ENCODE assay signal across 11 mouse cellular contexts in genomic region chr4:32365144-32365907, GRCm38 (mm10).
A peak's percentile ranks its signal among the peaks of the same experiment; 100 is the strongest.
DNase-seq lines count a peak whose midpoint lies in the region; ATAC-seq and TF ChIP-seq lines count a peak whose summit lies in the region.
"Had no signal": no experiment of that assay in that cellular context is flagged by ENCODE, and none has a peak within 500 bp of the region (broad histone marks: within the 10 kb centered on the region; RNA-seq: fewer than 3 reads in every experiment).

No protein-coding gene starts in this region.

- no peak for TF ChIP-seq EP300 in liver, postnatal 0 days (IDR thresholded peaks at IDR 0.05; ENCODE audit: low read depth)

- no peak overlapping the region for H3K27ac ChIP-seq in liver, embryonic 12.5 days
- no peak overlapping the region for H3K27ac ChIP-seq in liver, postnatal 0 days (ENCODE audit: low read depth)
- peak overlapping the region; percentile 51 for H3K27ac ChIP-seq in embryonic facial prominence, embryonic 15.5 days (replicated peaks)
- peak overlapping the region; percentile 63 for H3K27ac ChIP-seq in hindbrain, embryonic 14.5 days
- H3K27ac ChIP-seq: kidney, postnatal 0 days had no signal

- no peak for DNase-seq in liver, postnatal 0 days
- DNase-seq in hindbrain, embryonic 14.5 days (ENCODE audit: low spot score) = no peak
- peak; percentile 29 to 50 for DNase-seq in natural killer cell, adult 2 months (ENCODE audit: low spot score in 2 of 2)
- DNase-seq in gastrocnemius, postnatal 4 days (ENCODE audit: low spot score in 2 of 2) = no peak
- DNase-seq in urinary bladder, postnatal 36 days (ENCODE audit: low spot score in 2 of 2) = no peak
- no peak for DNase-seq in layer of hippocampus, adult 18-20 months (ENCODE audit: low spot score in 2 of 2)
- DNase-seq: lung, postnatal 10 days; right cerebral cortex, postnatal 25 days had no signal

- H3K9ac ChIP-seq in liver, embryonic 12.5 days = no peak overlapping the region
- no peak overlapping the region for H3K9ac ChIP-seq in liver, postnatal 0 days (replicated peaks)
- H3K9ac ChIP-seq in embryonic facial prominence, embryonic 15.5 days = no peak overlapping the region
- peak overlapping the region; percentile 2; the same call in 1 of the 2 replicates for H3K9ac ChIP-seq in hindbrain, embryonic 14.5 days

- TF ChIP-seq CTCF in liver, postnatal 0 days (IDR thresholded peaks at IDR 0.05; ENCODE audit: low read depth) = no peak

- peaks cover 17% of the 10 kb centered on the region; the same call in 1 of the 2 replicates for H3K27me3 ChIP-seq in liver, embryonic 12.5 days (replicated peaks)
- H3K27me3 ChIP-seq in liver, postnatal 0 days (ENCODE audit: insufficient read depth, low read length) = no peaks in the 10 kb centered on the region
- H3K27me3 ChIP-seq in embryonic facial prominence, embryonic 15.5 days = no peaks in the 10 kb centered on the region
- no peaks in the 10 kb centered on the region for H3K27me3 ChIP-seq in hindbrain, embryonic 14.5 days (ENCODE audit: control insufficient read depth, insufficient read depth, low read length)

- ATAC-seq in liver, embryonic 12.5 days = 0 out of 2 replicates have a peak, but pooled peaks have one; percentile 21
- no peak for ATAC-seq in liver, postnatal 0 days
- ATAC-seq in embryonic facial prominence, embryonic 15.5 days (ENCODE audit: insufficient number of reproducible peaks, low FRiP score, low TSS enrichment, low read depth) = peak; percentile 53
- no peak for ATAC-seq in hindbrain, embryonic 14.5 days (ENCODE audit: low FRiP score)

- no peaks in the 10 kb centered on the region for H3K36me3 ChIP-seq in liver, embryonic 12.5 days
- H3K36me3 ChIP-seq in liver, postnatal 0 days (replicated peaks; ENCODE audit: insufficient read depth, low read length) = no peaks in the 10 kb centered on the region
- no peaks in the 10 kb centered on the region for H3K36me3 ChIP-seq in embryonic facial prominence, embryonic 15.5 days
- no peaks in the 10 kb centered on the region for H3K36me3 ChIP-seq in hindbrain, embryonic 14.5 days (replicated peaks; ENCODE audit: control insufficient read depth, insufficient read depth)

- H3K4me2 ChIP-seq in liver, embryonic 12.5 days = 0 out of 2 replicates have a peak overlapping the region, but pooled peaks have one; percentile 18
- H3K4me2 ChIP-seq in liver, postnatal 0 days (ENCODE audit: low read depth, low read length) = no peak overlapping the region
- H3K4me2 ChIP-seq in embryonic facial prominence, embryonic 15.5 days (replicated peaks) = 0 out of 2 replicates have a peak overlapping the region, but pooled peaks have one; percentile 12
- H3K4me2 ChIP-seq in hindbrain, embryonic 14.5 days (replicated peaks) = no peak overlapping the region

- peaks cover 26% of the 10 kb centered on the region for H3K4me1 ChIP-seq in liver, embryonic 12.5 days
- H3K4me1 ChIP-seq in liver, postnatal 0 days (ENCODE audit: insufficient read depth) = no peaks in the 10 kb centered on the region
- peaks cover 43% of the 10 kb centered on the region for H3K4me1 ChIP-seq in embryonic facial prominence, embryonic 15.5 days
- peaks cover 43% of the 10 kb centered on the region for H3K4me1 ChIP-seq in hindbrain, embryonic 14.5 days (replicated peaks; ENCODE audit: control insufficient read depth, insufficient read depth, low read length)

- H3K9me3 ChIP-seq in liver, embryonic 12.5 days (replicated peaks) = no peaks in the 10 kb centered on the region
- H3K9me3 ChIP-seq in liver, postnatal 0 days (ENCODE audit: low read length) = no peaks in the 10 kb centered on the region
- H3K9me3 ChIP-seq in embryonic facial prominence, embryonic 15.5 days (replicated peaks) = no peaks in the 10 kb centered on the region
- H3K9me3 ChIP-seq in hindbrain, embryonic 14.5 days (ENCODE audit: control insufficient read depth, low read length) = no peaks in the 10 kb centered on the region

- no peak overlapping the region for H3K4me3 ChIP-seq in liver, embryonic 12.5 days
- no peak overlapping the region for H3K4me3 ChIP-seq in liver, postnatal 0 days (ENCODE audit: low read depth, low read length)
- no peak overlapping the region for H3K4me3 ChIP-seq in embryonic facial prominence, embryonic 15.5 days (replicated peaks)
- H3K4me3 ChIP-seq in hindbrain, embryonic 14.5 days (replicated peaks; ENCODE audit: low read length) = no peak overlapping the region

- 35% methylated on average over 13 of the region's 13 CpGs for WGBS in liver, embryonic 12.5 days (ENCODE audit: insufficient replicate concordance)
- 46% methylated on average over 13 of the region's 13 CpGs for WGBS in liver, postnatal 0 days (ENCODE audit: insufficient replicate concordance)
- 23% methylated on average over 13 of the region's 13 CpGs for WGBS in embryonic facial prominence, embryonic 15.5 days
- 32% methylated on average over 13 of the region's 13 CpGs for WGBS in hindbrain, embryonic 14.5 days

Comparison
In these comparisons a context has a peak if more than half of its experiments do, and no peak if none do; other contexts are left out.
1. ATAC-seq: peak in liver, embryonic 12.5 days (single experiment) and embryonic facial prominence, embryonic 15.5 days (single experiment); none in liver, postnatal 0 days (single experiment) and hindbrain, embryonic 14.5 days (single experiment).
2. H3K4me2 ChIP-seq: peak in liver, embryonic 12.5 days (single experiment) and embryonic facial prominence, embryonic 15.5 days (single experiment); none in liver, postnatal 0 days (single experiment) and hindbrain, embryonic 14.5 days (single experiment).
3. H3K27ac ChIP-seq: peak in embryonic facial prominence, embryonic 15.5 days (single experiment) and hindbrain, embryonic 14.5 days (single experiment); none in liver, embryonic 12.5 days (single experiment) and liver, postnatal 0 days (single experiment).
4. DNase-seq: peak in natural killer cell, adult 2 months (2 of 2); none in liver, postnatal 0 days (single experiment), hindbrain, embryonic 14.5 days (single experiment), gastrocnemius, postnatal 4 days (0 of 2), urinary bladder, postnatal 36 days (0 of 2) and layer of hippocampus, adult 18-20 months (0 of 2).